Mouse (Mus musculus) small intestine, adult 2 months (tissue): ENCODE measurements around the gene Dedd2. TPM values are rescaled to one million over a fixed set of nuclear protein-coding genes. Genes with fewer than 3 reads are reported as not detected.

Experiments used
- H3K27ac ChIP-seq: fragments of 200-500 bp; 2 replicates; pipeline ENCODE4 v1.5.1; 2012; ENCODE audit warnings: low read depth, low read length, control low read depth, inconsistent platforms; ENCODE audit not compliant: insufficient read depth
- H3K27me3 ChIP-seq: fragments of 200-500 bp; 2 replicates; pipeline ENCODE4 v1.6.1; 2012; ENCODE audit warnings: mild to moderate bottlenecking, moderate library complexity, low read length, inconsistent platforms; ENCODE audit not compliant: control insufficient read depth, insufficient read depth
- H3K36me3 ChIP-seq: fragments of 200-500 bp; 2 replicates; pipeline ENCODE4 v1.6.1; 2012; ENCODE audit warnings: mild to moderate bottlenecking, low read length, control low read depth, inconsistent platforms; ENCODE audit not compliant: control insufficient read depth, insufficient read depth
- H3K4me1 ChIP-seq: fragments of 200-500 bp; 2 replicates; pipeline ENCODE4 v1.6.1; 2012; ENCODE audit warnings: low read length, inconsistent platforms, mixed read lengths; ENCODE audit not compliant: control insufficient read depth, insufficient read depth, insufficient read length
- H3K4me3 ChIP-seq: fragments of 200-500 bp; 2 replicates; pipeline ENCODE4 v1.5.1; 2012; ENCODE audit warnings: low read depth, mild to moderate bottlenecking, control low read depth, inconsistent platforms, low read length, moderate library complexity
- CTCF ChIP-seq: fragments of 200-500 bp; IDR thresholded peaks from 2 replicates; pipeline ENCODE4 v1.5.1; 2012; ENCODE audit warnings: low read depth, mild to moderate bottlenecking, control low read depth, inconsistent platforms, low read length, moderate library complexity, mixed read lengths; ENCODE audit not compliant: insufficient replicate concordance, insufficient read length; ENCODE audit errors: extremely low read depth
- POLR2A ChIP-seq: fragments of 200-500 bp; IDR thresholded peaks from 2 replicates; pipeline ENCODE4 v1.6.1; 2012; ENCODE audit warnings: low read depth, mild to moderate bottlenecking, control low read depth, inconsistent platforms, low read length, moderate library complexity
- WGBS: fragments of 180-500 bp; shearing (Covaris S2); methylation state at CpG from one replicate; pipeline ENCODE4 v1.1.7; 2018; 5-methylcytosine and 5-hydroxymethylcytosine counted together
- polyA plus RNA-seq: library from polyadenylated mRNA; depleted of rRNA; stranded (reverse); fragments of >200 nt; gene quantifications from 2 replicates; pipeline ENCODE4 v1.2.3, GENCODE M21; 2012

The Dedd2 gene
- polyA plus RNA-seq, 1 experiment = 135 TPM

GRCm38 (mm10) chr7:25241062-25241461 lies 20.6 kb upstream of the Dedd2 start:
- Histone ChIP-seq H3K4me1 (peaks cover 3% of the 10 kb centered on the region), H3K36me3 (peaks cover 11% of the 10 kb centered on the region), H3K27ac (no peak overlapping the region), H3K27me3 (no peaks in the 10 kb centered on the region), H3K4me3 (no peak overlapping the region)
- 33% methylated on average over 2 of the region's 2 CpGs for WGBS
- TF ChIP-seq POLR2A (no peak), CTCF (peak; percentile 42; the same call in 1 of the 2 replicates)

DNA sequence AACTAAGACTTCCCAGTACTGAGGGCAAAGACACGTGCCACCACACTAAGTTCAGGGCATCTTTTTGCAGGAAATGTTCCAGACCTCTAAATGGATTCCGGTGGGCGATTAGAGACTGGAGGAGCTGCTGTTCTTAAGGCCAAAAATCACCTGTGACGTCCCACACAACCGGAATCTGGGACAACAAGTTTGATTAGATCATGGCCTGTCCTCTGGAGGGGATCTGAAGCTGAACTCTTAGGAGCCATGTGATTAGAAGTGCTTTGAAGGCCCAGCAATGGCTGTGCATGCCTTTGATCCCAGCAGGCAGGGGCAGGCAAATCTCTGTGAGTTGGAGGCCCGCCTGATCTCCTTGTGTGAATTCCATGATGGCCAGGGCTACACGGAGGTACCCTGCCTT lies 20.2 kb upstream of the Dedd2 start:
- 78% methylated on average over 7 of the region's 7 CpGs for WGBS
- TF ChIP-seq CTCF = no peak
- no peak for TF ChIP-seq POLR2A
- Histone ChIP-seq H3K36me3 (peaks cover 10% of the 10 kb centered on the region), H3K27me3 (no peaks in the 10 kb centered on the region), H3K4me1 (peaks cover 5% of the 10 kb centered on the region), H3K27ac (no peak overlapping the region), H3K4me3 (no peak overlapping the region)

- TF ChIP-seq CTCF (peak; percentile 78; the same call in 1 of the 2 replicates), POLR2A (no peak)
Measured at GRCm38 (mm10) chr7:25238829-25239623, 18.6 kb upstream of the Dedd2 start.

DNA sequence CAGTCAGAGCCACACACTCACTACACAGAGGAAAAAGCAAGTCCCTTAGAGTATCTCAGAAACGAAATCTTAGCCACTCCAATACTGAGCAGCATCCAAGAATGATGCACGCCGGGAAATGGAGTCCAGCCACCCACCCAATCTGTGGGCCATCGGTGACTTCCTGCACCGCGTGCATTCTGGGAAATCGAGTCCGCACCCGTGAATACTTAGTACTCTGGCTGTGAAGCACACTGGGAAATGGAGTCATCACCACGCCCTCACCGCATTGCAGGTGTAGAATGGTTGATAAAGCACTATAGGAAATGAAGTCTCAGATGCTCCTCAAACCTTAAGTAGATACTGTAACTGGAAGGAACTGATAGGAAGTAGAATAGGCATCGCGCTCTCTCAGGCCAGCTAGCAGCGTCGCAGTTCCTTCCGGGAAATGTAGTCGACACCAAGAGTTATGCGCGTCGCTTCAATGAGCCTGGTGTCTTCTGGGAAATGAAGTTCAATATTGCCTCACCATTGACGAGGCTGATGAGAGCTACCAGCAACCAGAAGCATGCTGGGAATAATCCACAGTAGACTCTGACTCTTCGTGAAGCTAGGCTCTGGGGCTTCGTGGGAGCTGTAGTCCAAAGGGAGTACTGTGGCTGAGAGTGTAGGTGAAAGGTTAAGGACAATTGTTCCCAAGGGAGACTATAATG lies 17.7 kb upstream of the Dedd2 start:
- TF ChIP-seq POLR2A (no peak; the same call in 1 of the 2 replicates), CTCF (no peak)
- peak overlapping the region; percentile 86 for H3K27ac ChIP-seq
- no peaks in the 10 kb centered on the region for H3K27me3 ChIP-seq
- H3K4me1 ChIP-seq = peaks cover 9% of the 10 kb centered on the region
- peak overlapping the region; percentile 78 for H3K4me3 ChIP-seq
- WGBS = under 1% methylated on average over 23 of the region's 23 CpGs
- peaks cover 15% of the 10 kb centered on the region; the same call in 1 of the 2 replicates for H3K36me3 ChIP-seq

More at GRCm38 (mm10) chr7:25238829-25239623, 18.6 kb upstream of the Dedd2 start:
- WGBS = under 1% methylated on average over 30 of the region's 30 CpGs
- Histone ChIP-seq H3K27ac (peak overlapping the region; percentile 86), H3K27me3 (no peaks in the 10 kb centered on the region), H3K36me3 (peaks cover 7% of the 10 kb centered on the region; the same call in 1 of the 2 replicates), H3K4me3 (peak overlapping the region; percentile 51), H3K4me1 (peaks cover 9% of the 10 kb centered on the region)

DNA sequence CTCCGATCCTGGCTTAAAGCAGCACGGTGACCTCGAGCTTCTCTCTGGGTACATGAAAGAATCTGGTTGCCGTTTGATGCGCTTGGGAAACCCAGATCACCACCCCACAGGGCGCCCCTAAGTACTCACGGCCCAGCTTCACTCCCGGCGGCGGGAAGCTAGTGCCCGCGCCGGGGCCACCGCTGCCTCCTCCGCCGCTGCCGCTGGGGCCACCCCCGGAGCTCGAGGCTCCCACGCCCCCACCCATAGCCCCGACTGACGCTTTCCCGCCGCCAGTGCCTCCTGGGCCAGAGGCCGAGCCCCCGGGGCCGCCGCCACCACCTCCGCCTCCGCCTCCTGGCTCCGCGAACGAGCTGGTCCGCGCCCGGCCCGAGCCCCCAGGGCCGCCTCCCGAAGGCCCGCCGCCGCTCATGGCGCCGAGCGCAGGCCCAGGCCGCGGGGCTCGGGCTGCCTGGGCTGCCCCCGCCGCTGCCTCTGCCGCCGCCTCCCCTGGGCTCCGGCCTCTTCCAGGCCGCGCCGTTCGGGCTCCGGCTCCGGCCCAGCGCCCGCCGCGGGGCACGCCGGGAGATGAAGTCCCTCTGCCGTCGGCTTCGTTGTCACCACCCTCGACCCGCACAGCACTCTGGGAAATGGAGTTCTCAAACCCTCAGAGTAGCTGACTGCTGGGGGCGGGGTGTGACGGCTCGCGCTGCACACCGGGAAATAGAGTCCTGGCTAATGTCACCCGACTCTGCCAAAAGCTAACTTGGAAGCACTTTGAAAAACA lies 17.0 kb upstream of the Dedd2 start, which contains the start of gene Gsk3a:
Gene Gsk3a, minus strand, starts transcription at position 603 of the 766 bp plus-strand sequence.
- Histone ChIP-seq H3K27ac (peak within 1 kb of the TSS; percentile 86), H3K27me3 (no peaks in the 10 kb centered on the region), H3K36me3 (peaks cover 21% of the 10 kb centered on the region), H3K4me1 (peaks cover 9% of the 10 kb centered on the region), H3K4me3 (peak within 1 kb of the TSS; percentile 78)
- no peak for TF ChIP-seq CTCF
- TF ChIP-seq POLR2A = peak; percentile 78
- under 1% methylated on average over 74 of the region's 76 CpGs for WGBS

DNA sequence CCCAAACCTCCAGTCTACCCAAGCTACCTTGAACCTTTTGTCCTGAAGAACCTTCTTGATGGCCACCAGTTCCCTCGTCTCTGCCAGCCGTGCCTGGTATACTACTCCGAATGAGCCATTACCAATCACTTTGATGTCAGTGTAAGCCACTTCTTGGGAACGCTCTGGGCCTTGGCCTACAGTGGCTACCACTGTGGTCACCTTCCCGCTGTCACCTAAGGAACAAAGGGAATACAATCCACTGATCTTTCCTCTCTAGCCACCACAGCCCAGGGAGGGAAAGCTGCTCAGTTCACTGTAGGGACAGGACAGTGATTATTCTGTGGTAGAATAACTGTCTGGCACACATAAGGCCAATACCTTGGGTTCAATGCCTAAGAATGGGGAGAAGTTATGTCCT lies 15.1 kb upstream of the Dedd2 start:
- 89% methylated on average over 5 of the region's 5 CpGs for WGBS
- no peak overlapping the region for H3K27ac ChIP-seq
- no peak overlapping the region for H3K4me3 ChIP-seq
- no peaks in the 10 kb centered on the region for H3K27me3 ChIP-seq
- TF ChIP-seq CTCF (no peak), POLR2A (no peak)
- H3K36me3 ChIP-seq = peaks cover 36% of the 10 kb centered on the region
- peaks cover 9% of the 10 kb centered on the region for H3K4me1 ChIP-seq

GRCm38 (mm10) chr7:25233061-25233460 lies 12.6 kb upstream of the Dedd2 start:
- no peak for TF ChIP-seq CTCF
- Histone ChIP-seq H3K36me3 (peaks cover 59% of the 10 kb centered on the region), H3K4me3 (no peak overlapping the region), H3K27ac (no peak overlapping the region), H3K27me3 (no peaks in the 10 kb centered on the region), H3K4me1 (peaks cover 9% of the 10 kb centered on the region)
- WGBS = 85% methylated on average over 2 of the region's 2 CpGs
